Mouse (Mus musculus) kidney, adult 9 months (tissue): ENCODE data around the gene Sumo3.

ENCODE experiments used
- DNase-seq: peaks from one replicate; pipeline ENCODE4 v3.0.0; 2022

Gene Sumo3

DNA sequence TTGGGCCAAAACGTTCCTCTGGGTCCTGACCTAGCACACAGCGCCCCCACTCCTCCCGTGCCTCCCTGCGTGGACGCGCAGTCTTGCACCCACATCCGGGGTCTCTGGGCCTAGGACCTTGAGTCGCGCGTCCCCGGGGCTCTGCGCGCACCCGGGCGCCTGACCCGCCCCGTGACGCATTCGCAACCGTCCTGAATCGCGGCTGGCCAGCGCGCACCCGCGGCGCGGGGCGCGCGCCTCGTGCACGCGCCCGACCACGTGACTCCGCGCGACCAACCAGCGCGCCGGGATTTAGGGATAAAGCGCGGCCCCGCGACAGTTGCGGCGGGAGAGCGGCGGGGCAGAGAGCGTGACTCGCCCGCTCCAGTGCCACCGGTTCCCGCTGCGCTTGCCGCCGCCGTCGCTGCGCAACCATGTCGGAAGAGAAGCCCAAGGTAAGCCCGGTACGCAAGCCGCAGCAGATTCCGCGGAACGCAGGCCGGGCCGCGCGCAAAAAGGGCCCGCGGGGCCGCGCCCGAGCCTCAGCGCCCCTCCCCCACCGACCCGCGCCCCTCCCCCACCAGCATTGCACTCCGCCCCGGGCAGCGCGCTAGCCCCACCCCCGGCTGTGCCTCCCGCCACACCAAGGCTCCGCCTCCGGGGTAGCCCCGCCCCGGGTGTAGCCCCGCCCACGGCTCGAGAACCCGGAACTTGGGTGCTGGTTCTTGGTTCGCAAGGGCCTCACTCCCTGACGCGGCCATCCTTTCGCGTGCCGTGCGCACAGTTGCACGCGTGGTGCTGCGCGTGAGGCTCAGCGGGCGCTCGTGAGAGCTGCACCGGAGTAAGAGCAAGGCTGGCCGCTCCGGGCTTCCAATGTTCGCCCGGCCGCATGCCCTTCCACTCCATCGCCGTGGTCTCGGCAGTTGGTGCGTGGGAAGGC is at the start of gene Sumo3, which contains the start of gene Gm49325:
Sumo3 (plus strand) TSS at position 190 of the 919 bp plus-strand sequence.
Gm49325 (plus strand) TSS at position 290 of the 919 bp plus-strand sequence.
- peak; percentile 98 for DNase-seq

DNA sequence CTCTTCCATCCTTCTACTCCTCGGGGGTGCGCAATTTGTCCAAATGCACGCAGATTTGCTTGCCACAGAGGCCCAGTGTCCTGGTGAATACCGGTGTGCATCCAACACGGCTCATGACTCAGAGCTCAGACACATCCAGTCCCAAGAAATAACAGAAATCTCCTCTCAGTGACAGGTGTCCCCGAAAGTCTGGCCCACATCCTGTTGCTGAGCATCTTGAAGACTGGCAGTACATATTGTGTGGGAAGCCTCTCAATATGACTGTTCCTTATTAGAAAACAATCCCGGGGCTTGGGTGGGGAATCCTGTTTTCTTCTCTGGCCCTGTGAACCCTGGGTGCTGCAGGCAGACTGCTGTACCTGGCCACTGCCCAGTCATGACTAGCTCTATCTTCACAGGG is 49.3 kb upstream of the Sumo3 start:
- no peak for DNase-seq

DNA sequence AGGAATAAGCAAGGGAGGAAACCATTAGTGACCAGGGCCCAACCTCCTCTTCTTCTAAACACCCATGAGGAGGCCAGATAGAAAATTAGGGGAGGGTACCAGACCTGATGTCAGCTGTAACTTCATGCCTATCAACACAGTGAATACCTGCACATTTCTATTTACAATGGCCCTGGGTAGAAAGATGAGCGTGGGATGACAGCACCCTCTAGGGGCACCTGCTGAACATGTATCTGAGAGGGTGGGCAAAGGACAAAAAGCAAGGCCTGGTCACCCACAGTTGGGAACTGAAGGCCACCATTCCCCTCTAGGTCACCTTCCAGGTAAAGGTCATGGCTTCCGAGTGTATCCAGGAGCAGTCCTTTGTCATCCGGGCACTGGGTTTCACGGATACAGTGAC is 48.3 kb upstream of the Sumo3 start:
- peak; percentile 55 for DNase-seq

DNA sequence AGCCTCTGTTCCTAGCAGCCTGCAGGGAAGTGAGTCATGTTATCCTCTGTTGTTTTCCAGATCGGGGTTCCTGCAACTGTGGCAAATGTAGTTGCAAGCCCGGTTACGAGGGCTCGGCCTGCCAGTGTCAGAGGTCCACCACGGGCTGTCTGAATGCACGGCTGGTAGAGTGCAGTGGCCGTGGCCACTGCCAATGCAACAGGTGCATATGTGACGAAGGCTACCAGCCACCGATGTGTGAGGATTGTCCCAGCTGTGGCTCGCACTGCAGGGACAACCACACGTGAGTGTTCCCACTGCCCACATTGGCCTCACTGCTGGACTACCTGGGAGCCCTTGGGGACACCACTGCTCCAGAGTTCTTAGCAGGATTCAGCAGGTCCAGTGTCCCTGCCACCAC is 45.8 kb upstream of the Sumo3 start:
- DNase-seq = no peak

DNA sequence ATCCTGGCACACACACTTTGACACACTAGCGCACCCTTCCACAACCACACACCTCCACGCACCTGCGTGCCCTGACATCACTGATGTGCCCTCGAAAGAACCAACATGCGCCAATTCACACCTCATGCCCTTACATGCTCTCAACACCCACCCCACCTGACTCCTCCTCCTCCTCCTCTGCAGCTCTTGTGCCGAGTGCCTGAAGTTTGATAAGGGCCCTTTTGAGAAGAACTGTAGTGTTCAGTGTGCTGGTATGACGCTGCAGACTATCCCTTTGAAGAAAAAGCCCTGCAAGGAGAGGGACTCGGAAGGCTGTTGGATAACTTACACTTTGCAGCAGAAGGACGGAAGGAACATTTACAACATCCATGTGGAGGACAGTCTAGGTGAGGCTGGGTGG is 45.1 kb upstream of the Sumo3 start:
- no peak for DNase-seq

DNA sequence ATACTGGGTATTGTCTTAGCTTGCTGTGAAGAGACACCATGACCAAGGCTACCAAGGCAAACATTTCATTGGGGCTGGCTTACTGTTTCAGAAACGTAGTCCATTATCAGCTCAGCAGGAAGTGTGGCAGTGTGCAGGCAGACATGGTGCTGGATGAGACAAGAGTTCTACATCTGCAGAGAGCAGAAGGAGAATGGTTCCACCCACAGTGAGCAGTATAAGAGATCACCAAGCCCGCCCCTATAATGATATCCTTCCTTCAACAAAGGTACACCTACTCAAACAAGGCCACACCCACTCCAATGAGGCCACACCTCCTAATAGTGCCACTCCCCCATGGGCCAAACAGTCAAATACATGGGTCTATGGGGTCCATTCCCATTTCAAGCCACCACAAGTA is 44.4 kb upstream of the Sumo3 start:
- no peak for DNase-seq

DNA sequence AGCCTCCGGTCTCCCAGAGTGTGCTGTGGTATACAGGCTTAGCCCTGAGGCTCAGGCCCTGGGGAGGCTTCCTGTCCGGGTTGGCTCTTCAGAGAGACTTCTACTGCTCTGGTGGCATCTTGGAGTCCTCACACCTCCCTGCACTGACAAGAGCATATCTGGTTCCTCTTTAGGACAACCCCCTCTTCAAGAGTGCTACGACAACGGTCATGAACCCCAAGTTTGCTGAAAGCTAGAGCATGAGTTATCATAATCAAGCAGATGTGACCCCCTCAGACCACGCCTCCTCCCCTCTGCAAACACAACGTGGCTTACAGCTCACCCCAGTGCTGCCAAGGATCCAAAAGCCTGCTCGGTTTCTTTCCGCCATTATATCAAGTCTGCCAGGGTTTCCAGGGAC is 40.9 kb upstream of the Sumo3 start:
- DNase-seq = no peak

DNA sequence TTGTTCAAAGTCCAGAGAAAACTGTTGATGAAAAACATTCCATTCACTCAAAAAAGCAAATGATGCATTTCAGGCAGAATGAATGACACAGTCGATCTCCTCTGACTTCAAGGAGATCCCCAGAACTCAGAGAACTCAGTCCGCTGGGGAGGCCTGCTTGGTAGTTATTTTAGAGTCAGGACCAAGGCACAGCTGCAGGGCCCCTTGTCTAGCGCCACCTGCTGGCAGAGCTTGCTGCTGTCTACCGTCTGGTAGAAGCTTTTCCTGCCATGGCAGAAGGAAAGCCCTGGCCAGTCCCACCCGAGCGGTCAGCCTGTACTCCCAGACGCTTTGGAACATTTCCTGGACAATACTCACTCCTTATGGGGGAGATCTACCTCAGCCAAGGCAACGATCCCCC is 39.2 kb upstream of the Sumo3 start:
- DNase-seq = peak; percentile 93

DNA sequence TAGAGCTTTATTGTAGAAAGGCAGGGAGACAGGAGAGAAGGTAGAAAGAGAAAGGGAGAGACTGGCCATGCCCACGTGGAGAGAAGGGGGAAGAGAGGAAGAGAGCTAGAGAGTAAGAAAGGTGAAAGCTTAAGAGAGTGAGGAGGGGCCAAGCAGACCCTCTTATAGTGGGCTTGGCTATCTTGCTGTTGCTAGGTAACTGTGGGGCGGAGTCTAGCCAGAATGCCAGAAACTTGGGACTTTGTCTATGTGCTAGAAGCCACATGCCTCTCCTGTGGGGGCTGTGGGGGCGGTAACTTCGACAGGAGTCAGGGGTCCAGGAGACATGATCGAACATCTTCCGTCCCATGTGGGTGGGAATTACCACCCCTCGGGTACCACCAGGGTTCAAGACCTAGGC is 36.4 kb upstream of the Sumo3 start:
- DNase-seq = no peak

DNA sequence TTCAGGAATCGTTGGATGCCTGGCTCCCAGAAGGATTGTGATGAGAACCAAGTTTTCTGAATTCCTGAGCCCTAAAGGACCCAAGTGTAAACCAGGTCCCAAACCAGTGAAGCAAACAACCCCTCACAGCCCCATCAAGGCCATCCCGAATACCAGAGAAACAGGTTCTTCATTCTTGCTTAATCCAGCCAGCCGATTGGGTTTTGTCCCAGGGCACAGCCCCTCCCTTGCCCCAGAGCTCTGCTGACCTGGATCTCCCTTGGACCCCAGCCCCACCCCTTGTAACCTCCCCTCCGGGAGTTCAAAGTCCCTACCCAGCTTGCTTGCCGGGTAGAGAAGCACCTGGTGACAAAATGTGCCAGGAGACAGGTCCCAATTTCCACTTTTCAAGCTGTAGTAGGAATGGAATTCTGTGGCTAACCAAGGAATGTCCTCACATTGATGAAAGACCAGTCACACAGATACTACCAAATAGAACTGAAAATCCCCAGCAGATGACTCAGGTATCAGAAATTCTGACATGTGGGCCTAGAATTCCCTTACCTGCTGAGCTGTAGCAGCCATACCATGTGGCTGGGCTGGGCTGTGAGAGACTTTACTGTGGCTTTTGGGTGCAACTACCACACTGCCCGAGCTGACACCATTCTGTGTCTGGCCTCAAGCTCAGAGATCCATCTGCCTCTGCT is 35.8 kb upstream of the Sumo3 start:
- DNase-seq = peak; percentile 74

DNA sequence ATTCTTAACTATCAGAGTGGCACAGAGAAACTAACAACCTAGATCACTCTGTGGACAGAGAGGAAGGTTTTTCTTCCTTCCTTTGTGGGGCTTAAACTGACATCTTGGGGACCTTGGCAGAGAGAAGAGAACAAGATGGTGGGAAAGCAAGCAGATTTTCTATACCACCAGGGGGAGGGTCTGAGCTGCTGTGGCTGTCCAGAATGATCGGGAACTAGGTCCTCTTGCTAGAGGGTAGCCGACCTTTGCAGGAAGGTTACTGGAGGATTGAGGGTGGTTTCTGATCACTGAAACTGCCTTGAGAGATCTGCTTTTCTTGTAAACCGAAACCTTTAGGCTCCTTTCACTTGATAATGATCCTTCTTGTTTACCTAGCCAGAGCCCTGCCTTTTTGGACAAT is 33.7 kb upstream of the Sumo3 start:
- no peak for DNase-seq

DNA sequence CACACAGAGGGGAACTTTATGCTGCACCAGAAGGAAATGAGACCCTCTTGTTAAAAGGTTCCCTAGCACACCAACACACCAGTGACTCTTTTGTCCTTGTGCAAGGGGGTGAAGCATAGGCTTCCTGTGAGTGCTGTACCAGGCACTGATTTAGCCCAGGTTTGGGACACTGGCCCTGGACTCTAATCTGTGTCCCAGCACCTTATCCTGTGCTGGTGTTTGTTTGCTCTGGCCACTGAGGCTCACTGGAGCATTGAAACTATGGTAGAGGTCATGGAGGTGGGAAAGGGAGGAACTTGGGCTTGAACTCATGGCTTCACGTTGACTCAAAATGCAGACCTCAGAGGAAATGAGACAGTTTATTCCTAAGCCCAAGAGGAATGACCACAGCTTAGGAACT is 32.7 kb upstream of the Sumo3 start:
- DNase-seq = no peak

DNA sequence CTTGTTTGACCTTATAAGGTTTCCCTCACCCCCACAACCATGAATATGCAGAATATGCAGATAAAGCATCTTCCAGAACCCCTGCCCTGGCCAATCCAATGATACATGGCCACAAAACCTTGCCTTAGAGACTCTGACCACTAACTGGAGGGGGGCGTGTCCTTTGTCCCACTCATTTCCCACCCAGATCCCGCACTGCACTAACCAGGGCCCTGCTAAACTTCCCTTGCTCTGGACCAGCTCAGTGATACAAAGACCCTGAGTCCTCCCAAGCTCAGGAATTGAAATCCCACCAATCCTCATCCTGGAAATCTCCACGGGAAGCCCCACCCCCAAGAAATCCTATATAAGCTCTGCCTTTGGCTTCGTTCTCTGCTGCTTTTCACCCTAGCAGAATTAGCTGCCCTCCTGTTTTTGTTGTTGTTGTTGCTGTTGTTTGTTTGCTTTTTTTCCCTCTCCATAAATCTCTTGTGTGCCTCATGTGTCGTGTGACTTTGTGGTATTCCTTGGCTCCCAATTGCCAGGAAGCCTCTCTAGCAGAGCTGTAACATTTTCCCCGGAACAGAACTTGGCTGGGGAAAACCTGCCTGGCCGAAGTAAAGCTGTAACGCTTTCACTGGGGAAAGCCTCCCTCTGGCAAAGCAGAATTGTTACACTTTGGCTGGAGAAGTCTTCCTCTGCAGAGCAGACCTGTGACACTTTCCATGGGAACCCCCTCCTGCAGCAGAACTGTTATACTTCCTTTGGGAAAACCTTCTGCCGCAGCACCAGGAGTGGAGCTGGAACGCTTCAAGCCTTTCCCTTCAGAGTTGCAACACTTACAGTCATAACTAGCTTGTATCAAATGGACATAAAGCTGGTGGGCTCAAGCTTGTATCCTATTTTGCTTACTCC is 25.6 kb upstream of the Sumo3 start:
- no peak for DNase-seq

DNA sequence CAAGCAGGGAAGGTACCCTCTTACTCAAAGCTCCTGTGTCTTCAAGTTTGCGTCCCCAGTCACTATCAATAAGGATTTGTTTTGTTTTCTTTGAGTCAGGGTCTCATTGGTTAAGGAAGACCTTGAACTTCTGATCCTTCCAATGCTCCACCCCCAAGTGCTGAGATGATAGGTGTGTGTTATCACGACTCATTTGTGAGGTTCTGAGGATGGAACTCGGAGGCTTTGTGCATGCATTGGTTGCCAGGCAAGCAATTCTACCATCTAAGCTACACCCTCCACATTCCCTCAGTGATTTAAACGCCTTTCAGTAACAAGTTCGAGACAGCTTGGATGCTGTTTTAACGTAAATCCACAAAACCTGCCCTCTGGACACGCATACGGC is 24.9 kb upstream of the Sumo3 start:
- DNase-seq = no peak

DNA sequence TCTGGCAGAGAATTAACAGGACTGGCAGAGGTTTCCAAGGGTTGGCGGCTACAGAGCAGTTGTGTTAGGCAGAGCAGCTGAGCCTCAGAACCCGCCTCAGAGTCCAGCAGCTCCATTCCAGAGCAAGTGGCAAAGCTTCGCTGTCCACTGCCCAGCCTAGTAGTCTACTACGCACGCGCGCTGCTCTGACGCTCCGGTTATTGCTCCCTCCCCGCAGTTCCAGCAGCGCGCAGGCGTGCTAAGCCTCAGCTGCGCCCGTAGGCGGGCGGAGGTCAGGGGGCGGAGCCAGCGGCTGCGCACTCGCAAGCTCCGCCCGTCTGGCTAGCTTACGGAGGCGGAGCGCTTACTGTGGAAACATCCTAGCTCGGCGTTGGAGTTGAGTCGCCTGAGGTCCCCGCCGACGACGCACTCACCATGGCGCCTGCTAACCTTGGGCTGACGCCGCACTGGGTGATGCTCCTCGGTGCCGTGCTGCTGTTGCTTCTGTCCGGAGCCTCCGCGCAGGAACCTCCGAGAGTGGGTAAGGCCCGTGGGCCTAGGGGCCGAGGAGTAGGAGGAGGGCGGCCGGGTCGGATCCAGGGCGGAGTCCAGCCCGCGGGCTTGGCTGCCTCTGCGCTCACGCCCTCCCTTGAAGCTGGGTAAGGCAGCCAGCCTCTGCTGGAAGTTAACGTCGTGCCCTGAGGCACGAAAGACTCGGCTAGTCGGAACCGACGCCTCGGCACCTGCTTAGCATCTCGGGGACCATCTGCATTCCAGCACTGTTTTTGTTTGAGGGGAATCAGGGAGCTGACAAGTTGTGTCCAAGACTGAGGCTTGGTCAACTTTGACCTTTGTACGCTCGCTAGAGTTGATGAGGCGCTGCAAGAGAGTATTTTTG is 24.3 kb upstream of the Sumo3 start, which contains the start of gene Pttg1ip:
Pttg1ip (plus strand) TSS at position 313 of the 877 bp plus-strand sequence.
- DNase-seq = peak; percentile 97

DNA sequence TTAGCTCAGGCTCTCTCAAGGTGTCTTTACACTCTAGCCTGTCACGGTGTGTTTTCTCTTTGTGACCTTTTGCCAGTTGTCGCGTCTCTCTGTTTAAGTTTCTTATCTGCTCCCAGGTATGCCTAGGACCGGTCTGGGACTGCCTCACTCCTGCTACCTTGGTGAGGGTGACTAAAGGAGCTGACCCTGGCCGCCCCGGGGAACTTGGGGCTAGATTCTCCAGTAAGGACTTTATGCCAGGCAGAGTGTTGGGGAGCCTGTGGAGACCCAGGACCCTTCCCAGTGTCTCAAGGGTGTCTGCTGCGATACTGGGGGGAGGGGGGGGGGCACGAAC is 23.6 kb upstream of the Sumo3 start:
- no peak for DNase-seq

DNA sequence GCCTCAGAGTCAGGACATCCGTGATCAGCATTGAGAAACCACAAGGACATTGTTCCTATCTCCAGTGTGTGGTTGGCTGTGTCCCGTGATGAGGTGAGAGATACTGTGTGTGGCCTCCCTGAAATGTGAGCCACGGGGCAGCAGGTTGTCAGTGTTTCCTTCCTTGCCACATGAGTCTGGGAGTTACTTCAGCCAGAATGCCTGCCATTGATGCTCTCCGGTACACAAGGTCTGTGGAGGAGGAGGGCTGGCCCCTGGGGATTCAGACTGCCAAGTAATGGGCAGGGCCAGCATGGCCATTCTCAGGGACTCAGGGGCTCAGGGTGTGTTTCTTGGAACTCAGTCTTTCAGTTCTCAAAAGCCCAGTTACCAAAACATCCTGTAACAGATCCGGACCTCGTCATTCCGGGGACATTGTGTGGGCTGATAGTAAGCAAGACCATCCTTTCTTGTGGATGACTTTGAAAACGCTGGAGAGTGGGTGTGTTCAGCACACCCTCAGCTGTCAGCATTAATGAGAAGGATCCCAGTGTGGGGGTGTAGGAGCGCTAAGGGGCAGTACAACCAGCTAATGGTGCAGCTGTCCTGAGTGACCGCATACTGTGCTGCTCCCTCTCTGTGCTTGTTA is 22.0 kb upstream of the Sumo3 start:
- DNase-seq = peak; percentile 51

DNA sequence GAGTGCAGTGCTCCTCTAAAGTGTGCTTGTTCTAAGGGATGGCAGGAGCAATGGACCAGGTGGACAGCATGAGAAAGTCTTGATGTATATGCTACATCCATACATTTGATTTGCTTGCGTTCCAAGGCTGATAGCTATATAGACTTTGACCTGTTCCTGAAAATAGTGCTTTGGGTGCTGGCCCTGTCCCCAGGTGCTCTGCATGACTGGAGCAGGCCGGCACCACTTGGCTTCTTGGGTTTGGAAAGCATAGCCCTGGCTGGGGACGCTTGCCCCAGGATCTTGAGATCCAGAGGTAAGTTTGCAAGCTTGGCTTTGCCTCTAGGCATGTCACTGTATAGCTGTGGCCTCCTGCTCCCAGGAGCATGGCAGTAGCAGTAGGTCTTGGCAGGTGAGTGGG is 19.3 kb upstream of the Sumo3 start:
- DNase-seq = peak; percentile 52

DNA sequence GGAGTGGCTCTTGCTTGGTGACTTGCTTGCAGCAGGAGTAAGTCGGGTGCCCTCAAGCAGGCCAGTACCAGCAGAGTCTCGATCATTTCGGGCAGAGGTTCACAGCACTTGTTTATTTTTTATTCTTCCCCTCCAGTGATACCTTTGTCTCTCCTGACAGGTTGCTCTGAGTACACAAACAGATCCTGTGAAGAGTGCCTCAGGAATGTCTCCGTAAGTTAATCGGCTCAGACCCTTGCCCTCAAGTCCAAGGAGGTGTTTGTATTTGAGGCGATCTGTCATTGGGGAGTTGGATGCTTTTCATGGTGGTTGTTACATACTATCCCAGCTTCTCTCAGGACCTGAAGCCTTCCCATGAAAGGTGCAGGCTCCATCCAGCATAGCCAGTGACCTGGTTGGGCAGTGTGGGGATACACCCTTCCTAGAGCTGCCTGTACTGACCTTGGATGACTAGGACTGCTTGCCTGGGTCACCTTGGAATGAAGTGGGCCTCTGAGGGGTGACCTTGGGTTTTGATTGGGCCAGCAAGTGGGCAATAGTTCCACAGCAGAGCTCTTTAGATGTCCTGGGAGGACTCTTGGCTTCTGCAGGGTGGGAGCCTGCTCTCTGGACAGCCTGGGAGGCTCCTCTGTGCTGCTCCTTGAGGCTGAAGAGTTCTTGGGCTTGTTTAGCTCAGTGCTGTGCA is 18.7 kb upstream of the Sumo3 start:
- DNase-seq = peak; percentile 74

DNA sequence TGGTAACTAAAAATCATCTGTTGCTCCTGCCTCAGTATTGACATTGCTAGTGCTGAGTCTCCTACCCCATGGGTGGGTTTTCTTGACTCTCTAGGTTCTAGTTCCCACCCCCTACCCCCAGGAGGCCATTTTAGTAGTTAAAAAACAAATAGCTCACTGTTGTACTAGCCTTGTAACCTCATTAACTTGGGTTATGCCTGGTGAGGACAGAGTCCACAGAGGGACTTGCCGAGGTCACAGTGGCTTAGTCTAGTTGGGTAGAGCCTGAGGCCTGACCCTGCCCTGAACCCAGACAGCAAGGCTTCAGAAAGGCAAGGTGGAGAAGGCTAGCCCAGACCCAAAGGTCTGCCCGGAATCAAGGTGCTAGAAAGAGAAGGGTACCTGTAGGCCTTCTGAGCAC is 17.9 kb upstream of the Sumo3 start:
- DNase-seq = peak; percentile 84

DNA sequence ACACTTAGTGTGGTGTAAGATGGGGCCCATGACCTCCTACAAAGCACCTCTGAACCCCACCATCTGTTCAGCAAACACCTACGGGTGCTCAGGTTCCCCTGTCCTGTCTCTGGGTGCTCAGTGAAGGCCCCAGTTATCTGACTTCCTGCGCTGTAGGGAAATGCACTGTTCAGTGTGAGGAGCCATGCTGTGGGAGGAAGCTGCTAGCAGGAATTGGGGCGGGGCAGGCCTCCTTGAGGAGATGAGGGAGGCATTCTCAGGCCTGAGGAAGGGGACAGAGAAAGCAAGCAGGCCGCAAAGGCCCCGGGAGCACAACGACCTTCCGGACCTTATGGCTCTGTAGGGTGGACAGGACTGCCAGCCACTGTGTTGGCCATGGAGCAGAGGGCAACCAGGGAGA is 16.8 kb upstream of the Sumo3 start:
- DNase-seq = no peak
